Mouse (Mus musculus) naive thymus-derived CD4-positive, alpha-beta T cell, adult 2 months (primary cell): ENCODE measurements around the gene Sugct.

Experiments used
- DNase-seq: peaks from one replicate; pipeline ENCODE4 v3.0.0-alpha.2; 2011; ENCODE audit warnings: low read depth

Sugct gene

GRCm38 (mm10) chr13:17694911-17695699 lies at the start of gene Sugct, which contains the start of gene Mplkip:
Gene Sugct (minus strand): TSS chr13:17695553.
Gene Mplkip (plus strand): TSS chr13:17695192.
- peak; percentile 100 for DNase-seq

DNA sequence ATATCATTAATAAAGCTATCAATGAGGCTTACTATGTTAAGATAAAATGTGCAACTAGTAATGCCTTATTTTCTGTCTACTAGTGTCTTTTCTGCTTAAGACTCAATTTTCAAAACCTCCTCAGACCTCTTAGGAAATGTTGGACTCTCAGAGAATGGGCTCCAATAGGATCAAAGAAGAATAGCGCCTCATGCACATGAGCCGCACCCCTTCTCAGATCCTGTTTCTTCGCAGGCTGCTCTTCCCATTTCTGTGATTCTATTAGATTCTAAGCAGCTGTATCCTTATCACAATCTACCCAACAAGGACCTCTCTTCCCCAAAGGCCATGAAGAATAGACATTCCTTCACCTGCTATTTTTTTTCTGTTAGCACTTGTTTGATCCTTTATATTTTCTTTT lies 33.4 kb upstream of the Sugct start:
- no peak for DNase-seq

DNA sequence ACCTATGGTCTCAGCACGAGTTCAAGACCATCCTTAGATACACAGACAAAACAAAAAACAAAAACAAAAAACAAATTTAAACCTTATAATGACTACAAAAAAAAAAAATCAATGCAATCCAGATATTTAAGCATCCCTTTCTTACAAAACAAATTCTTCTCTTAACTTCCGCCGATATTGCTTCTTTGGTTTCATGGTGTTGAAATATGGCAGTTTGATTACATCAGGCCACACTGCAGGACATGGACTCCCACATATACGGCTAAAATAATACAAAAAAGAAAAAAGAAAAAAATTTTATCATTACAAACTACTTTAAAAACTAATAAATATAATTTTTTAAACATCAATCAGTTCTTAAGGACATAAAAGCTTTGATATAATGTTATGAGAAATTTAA lies 32.6 kb upstream of the Sugct start:
- no peak for DNase-seq

DNA sequence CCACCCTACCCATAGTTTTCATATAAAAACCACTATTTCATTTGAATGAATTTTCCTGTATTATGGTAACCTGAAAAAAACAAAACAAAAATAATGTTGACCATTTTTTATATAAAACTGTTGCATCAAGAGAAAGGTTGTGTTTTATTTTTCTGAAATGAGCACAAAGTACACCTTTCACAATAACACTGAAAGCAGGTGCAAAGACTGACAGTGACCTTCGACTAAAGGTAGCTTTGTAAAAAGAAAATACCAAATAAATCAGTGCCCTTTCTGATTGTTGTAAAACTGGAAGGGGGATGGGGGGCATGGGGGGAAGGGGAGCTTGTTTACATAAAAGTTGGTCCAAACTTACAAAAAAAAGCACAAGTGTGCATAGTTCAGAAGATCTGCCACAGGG lies 22.0 kb upstream of the Sugct start:
- no peak for DNase-seq

GRCm38 (mm10) chr13:17708784-17709311 lies 13.5 kb upstream of the Sugct start:
- DNase-seq = no peak

- DNase-seq = no peak
Measured at GRCm38 (mm10) chr13:17705188-17705826, 10.0 kb upstream of the Sugct start.

DNA sequence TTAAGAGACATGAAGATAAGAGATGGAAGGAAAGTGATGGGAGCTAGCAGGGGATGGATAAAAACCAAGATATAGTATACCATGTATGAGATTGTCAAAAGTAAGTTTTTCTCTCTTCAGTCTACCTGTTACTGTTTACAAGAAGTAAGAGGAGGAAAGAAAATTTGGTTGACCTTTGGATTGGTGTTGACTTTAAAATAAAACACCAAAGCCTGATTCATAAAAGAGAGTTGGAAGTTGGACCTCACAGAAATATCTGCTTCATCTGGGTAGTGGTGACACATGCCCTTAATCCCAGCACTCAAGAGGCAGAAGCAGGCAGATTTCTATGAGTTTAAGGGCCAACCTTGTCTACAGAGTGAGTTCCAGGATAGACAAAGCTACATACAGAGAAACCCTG lies 7.0 kb upstream of the Sugct start:
- no peak for DNase-seq

GRCm38 (mm10) chr13:17701322-17701721 lies 6.0 kb upstream of the Sugct start:
- no peak for DNase-seq

- no peak for DNase-seq
Measured at GRCm38 (mm10) chr13:17700090-17700715, 4.8 kb upstream of the Sugct start.

DNA sequence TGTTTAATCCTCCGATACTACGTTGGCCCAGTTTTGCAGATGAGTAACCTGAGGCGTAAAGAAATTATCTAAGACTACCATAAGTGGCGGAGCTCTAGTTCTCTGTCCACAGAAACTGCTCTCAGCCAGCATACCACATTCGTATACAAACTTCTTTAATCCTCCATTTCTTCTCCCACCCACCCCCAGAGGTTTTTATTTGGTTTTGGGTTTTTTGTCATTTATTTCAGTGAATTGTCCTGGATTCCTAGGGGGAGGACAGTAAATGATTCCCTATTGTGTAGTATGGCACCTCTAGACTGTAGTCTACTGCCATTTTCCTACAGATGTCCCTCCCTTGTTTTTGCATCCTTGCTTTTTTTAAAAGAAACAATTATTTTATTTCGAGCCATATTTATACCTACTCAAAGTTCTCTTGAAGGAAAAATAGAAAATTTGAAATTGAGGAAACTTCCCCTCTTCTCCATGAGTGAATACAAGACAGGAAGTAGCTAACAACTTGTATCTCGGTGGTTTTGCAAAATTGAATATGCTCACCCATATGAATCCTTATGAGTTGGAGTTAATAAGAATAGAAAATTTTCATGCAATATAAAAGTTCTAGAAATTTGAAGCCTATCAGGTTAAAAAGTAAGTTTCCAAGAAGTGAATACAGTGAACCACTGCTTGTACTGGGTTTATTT lies 686 bp upstream of the Sugct start:
- DNase-seq = no peak

GRCm38 (mm10) chr13:17694414-17694813 lies 939 bp downstream of the Sugct start:
- no peak for DNase-seq

- peak; percentile 65 for DNase-seq
Measured at GRCm38 (mm10) chr13:17693816-17694215, 1.5 kb downstream of the Sugct start.

DNA sequence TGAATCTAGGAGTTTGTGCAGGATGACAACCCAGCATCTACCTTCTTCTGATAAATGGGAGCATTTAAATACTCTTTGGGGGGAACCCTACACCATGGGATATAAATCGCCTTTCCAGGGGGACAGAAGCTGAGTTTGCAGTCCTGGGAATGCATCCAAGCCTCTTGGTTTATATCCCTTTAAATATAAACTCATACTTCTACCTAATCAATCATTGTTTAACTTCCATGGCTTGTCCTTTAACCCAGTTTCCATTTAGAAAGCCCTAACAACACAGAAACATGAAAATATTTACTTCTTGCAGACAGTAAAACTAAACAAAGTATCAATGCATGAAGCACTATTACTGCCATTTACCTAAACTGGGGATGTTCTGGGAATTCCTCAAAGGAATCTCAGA lies 3.9 kb downstream of the Sugct start:
- DNase-seq = no peak

- DNase-seq = no peak
Measured at GRCm38 (mm10) chr13:17690686-17691085, 4.7 kb downstream of the Sugct start.

DNA sequence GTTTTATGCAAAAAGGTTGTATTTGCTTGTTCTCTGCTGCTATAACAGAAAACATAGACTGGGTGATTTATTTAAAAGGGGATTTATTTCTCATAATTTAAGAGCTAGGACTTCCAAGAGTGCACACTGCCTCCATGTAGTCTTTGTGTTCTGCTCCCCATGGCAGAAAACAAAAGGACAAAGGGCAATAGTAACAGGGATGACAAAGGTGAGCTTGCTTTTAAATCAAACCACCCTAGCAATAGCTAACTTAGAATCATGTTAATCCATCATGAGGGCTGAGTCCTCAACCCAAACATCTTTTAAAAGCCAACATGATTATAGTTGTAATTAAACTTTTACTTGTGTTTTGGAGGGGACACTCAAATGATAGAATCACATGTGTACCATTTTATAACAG lies 5.9 kb downstream of the Sugct start:
- no peak for DNase-seq

DNA sequence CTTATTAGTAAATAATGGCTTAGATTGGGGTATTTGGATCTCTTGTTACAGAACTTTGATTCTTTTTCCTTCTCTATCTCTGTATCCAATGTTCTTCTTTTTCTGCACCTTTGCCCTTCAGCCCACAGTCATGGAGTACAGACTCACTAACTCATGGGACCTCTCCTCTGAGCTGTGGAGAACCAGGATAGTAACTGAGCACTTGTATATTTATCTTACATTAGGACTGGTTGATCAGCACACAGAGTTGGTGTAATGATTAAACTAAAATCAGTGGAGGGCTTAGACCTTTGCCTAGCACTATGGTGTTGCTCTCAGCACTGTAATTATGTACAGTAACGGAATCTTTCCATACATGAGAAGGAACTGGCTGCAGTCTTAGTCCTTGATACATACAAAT lies 24.2 kb downstream of the Sugct start:
- no peak for DNase-seq

DNA sequence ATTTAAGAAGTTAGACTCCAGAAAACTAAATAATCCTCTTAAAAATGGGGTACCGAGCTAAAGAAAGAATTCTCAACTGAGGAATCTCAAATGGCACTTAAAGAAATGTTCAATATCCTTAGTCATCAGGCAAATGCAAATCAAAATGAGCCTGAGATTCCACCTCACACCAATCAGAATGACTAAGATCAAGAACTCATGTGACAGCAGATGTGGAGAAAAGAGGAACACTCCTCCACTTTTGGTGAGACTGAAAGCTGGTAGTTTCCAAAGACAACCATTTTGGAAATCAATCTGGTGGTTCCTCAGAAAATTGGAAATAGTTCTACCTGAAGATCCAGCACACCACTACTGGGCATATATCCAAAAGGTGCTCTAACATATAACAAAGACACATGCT lies 28.0 kb downstream of the Sugct start:
- no peak for DNase-seq

DNA sequence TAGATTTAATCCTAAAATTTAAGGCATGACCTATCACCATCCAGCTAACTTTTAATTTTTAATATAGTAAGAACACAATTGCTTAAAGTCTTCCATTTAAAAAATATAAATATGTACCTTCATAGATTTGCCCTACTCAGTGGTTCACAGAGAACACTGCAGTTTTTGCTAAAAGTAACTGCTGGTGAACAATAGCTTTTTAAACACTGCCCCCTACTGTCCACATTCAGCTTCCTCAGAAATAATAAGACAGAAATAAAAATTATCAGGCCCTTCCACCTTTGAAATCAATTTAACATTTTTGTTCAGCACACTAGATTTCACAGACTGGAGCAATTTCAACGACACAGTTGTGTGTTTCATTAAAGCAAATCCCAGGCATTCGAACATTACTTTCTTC lies 53.1 kb downstream of the Sugct start:
- DNase-seq = peak; percentile 24

GRCm38 (mm10) chr13:17638008-17638407 lies 57.3 kb downstream of the Sugct start:
- DNase-seq = no peak

GRCm38 (mm10) chr13:17627108-17627507 lies 68.2 kb downstream of the Sugct start:
- no peak for DNase-seq

DNA sequence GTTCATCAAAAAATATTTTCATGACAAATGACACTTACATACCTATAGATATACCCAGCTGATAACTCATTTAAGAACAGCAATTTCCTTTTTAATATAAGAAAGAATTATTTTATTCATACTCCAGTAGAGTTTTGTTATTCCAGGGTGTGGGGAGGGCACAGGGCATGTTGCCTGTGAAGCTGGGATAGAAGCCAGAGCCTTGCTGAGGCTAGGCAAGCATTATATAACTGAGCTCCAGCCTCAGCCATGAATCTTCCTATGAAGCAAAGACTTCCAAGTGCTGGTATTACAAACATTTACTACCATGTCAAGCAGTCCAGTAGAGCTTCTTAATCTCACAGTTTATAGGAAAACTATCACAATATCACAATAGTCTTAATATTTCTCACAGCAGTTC lies 70.4 kb downstream of the Sugct start:
- DNase-seq = no peak

DNA sequence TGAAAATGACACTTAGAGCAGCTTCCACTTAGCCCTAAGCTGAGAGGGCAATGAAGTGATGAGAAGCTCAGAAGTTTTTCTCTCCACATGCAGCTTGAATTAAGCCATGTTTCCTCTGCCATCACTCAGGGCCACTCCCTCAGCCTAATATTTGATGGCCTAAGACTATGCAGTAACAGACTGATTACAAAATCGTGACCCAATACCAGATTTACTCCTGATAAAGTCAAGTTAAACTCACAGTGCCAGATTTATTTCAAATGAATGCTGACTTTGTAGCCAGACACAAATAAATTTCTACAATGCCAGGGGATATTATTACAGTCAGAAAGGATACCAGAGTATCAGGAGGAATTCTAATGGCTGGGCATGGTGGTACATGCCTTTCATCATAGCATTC lies 89.1 kb downstream of the Sugct start:
- DNase-seq = no peak
